Mouse (Mus musculus) lung, postnatal 10 days (tissue): ENCODE measurements around the gene Gbx2.

Experiments
- DNase-seq: peaks from one replicate; pipeline ENCODE4 v3.0.0; 2021

Gbx2 gene

DNA sequence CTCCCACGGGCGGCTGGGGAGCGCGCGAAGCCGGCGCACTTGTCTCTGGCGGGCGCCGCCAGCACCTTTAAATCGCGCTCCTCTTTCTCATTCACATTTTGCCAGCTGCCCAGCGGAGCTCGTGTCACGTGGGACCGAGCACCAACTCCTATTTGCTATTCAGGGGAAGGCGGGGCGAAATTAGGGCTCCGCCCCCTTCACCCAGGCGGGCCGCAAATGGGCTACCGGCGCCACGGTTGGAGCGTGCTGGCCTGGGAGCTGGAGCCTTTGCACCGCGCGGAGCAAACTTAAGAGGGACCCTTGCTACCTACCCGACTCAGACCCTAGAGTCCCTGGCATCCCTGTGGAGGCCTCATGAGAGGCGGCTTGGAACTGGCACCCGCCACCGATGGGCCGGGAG is at the start of gene Gbx2:
Gbx2 (minus strand) TSS at position 60 of the 400 bp plus-strand sequence.
- peak; percentile 71 for DNase-seq

DNA sequence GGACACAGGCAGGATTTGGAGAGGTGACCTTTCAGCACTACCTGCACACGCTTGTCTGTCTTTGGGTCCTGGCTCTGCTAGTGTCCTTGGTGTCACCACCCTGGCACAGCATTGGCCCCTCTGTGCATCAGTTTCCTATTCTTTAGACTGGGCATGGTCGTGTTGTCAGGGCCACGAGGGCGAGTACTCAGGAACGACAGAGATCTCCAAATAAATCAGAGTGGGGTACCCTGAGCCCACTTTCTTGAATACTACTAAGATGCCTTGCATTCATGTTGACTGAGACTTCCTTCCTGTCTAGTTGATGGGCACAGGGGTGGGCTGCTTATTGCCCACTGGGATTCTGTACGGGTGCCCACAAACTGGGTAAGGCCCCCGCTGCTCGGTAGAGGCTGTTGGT is 46.3 kb upstream of the Gbx2 start:
- no peak for DNase-seq

DNA sequence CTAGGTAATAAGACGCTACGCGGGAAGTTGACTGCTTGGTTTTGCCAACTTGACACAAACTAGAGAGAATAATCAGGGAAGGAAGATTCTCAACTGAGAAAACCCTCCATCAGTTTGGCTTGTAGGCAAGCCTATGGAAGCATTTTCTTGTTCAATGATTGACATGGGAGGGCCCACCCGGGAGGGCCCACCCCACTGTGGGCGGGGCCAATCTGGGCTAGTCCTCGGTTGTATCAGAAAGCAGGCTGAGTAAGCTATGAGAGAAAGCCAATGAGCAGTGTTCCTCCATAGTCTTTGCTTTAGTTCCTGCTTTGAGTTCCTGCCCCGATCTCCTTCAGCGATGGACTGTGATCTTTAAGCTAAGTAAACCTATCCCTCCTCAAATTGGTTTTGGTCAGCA is 45.4 kb upstream of the Gbx2 start:
- DNase-seq: no peak

DNA sequence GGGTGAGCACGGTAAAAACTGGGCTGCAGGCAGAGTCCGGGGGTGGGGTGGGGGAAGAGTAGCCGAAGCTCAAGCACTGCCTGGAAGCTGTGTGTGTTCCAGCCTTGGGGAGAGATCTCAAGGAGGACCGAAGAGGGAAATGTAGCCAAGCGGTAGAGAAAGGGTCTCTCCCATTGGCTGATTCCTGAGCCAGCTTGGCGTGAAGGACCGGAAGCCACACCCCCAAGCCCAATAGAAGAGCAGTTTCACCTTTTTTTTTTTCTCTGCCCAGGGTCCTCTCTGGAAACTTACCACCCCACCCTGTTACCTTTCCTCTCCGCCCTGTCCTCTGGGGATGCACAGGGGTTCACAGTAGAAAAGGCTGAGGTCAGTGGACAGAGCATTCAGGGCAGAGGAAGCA is 43.6 kb upstream of the Gbx2 start:
- no peak for DNase-seq

DNA sequence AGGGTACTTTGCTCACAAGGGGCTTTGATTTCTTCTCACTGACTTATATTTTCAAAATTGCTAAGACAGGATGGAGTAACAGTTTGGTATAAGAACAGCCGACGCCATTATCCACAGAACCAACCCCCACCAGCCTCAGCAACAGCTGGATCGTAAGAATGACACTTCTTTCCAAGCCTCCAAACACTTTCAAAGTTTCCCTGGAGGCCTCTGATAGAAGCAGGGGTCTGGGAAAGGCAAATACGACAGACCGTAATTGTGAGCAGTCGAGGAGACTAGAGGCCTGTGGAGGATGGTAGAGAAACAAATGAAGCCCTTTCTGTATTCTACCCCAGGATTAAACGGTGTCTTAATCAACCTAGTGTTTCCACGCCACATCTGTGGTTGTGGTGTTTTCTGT is 40.9 kb upstream of the Gbx2 start:
- DNase-seq: peak; percentile 58

DNA sequence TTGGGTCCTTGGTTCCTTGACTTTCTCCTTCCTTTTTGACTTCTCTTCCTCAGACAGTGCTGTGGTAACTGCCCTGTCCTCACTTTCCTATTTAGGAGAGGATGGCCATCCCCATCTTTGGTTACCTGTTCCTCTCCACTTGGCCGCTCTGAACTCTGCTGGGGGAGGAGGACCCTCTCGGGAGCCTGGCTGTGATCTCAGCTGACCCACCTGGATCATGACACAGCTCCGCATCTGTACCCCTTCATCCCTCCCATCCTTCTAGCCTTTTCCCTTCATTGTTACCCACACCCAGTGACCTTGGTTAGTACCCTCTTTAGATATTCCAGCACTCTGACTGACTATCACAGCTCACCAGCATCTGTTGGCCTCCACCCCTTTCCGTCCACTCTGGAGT is 38.7 kb upstream of the Gbx2 start:
- no peak for DNase-seq

GRCm38 (mm10) chr1:89969072-89969713 is 38.2 kb upstream of the Gbx2 start:
- DNase-seq: no peak

DNA sequence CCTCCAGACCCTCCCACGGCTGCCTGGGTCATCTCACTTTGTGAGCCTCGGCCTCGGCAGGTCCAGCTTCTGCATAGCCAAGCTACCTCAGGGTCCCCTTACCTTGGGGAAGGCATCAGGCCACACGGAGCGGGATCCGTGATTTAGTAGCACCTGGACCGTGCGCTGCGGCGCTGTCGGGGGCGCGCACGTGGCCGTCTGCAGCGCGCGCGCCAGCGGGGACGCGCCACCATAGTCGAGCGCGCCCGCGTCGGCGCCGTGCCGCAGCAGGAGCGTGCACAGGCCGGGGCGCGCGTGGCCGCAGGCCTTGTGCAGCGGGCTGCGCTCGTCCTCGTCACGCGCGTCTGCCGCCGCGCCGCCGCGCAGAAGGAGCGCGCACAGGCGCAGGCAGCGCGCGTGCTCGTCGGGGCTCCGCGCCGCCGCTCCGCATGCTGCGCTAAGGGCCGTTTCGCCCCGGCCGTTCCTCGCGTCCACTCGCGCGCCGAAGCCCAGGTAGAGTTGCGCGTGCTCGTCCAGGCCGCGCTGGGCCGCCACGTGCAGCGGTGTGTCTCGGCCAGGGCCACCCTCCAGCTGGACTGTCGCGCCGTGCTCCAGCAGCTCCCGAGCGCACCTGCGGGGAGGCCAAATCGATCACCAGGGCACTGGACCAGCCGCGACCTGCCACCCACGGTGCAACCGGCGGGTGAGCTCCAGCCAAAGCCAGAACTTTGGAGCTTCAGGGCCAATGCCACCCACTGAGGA is 37.3 kb upstream of the Gbx2 start:
- no peak for DNase-seq

DNA sequence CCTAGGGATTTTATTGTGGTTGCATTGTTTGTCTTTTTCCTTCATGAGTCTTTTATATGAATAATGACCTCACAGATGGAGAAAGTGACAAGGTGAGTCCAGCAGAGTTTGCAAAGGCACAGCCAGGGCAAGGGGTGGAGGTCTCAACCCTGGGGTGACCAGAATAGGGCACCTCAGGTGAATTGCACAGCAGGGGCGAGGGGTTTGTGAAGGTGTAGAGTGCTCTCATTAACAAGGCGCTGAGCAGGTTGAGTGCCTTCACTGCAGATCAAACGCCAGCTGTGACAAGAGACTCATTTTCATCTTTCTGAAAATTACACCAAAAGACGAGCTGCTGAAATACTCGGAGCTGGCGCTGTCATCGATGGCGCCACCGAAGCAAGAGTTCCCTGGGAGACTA is 36.6 kb upstream of the Gbx2 start:
- DNase-seq: no peak

DNA sequence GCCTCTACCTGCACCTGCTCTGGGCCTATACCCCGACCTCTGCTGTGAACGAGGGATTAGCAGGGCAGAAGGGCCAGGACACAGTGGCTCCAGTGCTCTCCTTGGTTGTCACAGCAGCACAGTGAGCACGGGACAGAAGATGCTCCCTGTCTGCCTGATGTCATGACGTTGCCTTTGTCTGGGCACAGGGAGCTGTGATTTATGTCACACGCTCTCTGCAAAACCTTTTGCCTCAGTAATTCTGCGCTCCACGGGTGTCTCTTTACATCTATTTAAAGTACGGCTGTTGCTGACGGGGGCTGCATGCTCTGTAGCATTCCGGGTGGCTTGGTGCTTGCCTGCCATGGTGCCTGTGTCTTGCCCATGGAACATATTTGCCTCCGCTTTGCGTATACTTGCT is 33.4 kb upstream of the Gbx2 start:
- no peak for DNase-seq

GRCm38 (mm10) chr1:89963296-89963695 is 32.3 kb upstream of the Gbx2 start:
- DNase-seq: no peak

DNA sequence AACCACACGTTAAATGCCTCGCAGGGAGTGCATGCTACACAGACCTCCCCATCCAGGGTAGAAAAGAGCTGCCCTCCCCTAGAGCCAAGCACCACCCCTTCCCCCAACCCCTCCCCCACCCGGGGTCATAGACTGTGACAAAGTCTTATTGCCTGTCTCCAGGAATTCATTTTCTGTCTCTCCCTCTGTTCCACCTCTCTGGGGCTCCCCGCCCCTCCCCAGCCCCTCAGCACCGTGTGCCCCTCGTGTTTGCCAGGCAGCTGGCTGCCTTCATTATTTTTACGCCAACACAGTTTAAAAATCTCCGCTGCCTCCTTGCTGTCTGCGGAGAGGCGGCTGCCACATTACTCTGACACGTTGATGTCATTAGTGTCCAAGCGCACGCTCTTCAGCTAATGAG is 31.1 kb upstream of the Gbx2 start:
- DNase-seq: no peak

DNA sequence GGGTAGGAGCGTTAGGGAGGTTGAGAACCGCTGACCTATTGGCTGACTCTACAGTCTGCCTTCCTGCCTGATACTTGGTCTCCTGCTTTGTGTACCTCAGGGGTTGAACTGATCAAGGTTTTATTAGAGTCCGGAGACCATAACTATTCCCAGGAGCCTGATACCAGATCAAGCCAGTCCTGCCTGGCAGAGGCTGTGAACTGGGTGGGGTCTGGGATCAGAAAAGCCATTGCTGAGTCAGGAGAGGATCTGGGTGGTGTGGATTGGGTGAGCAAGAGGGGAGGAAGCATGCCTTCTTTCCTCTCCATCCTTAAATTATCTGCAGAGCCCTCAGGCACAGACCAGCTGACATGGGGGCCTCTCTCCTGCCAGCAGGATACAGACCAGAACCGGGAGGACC is 28.4 kb upstream of the Gbx2 start:
- no peak for DNase-seq

DNA sequence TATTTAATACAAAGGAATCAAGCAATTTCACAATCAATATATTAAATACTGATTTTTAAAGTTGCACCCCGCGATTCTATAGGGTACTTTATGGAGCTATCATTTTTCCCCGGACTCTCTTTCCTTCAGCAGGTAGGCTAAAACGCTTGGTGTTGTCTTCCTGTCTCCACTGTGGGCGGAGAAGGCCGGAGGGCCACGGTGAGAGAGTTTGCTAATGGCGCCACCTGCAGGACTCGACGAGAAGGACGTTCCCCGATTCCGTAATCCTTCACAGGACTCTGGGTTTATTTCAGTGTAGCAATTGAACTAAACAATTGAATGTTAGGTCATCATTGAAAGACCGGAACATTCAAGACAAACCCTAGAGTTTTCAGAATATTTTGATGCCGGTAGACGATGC is 12.2 kb upstream of the Gbx2 start:
- peak; percentile 86 for DNase-seq

DNA sequence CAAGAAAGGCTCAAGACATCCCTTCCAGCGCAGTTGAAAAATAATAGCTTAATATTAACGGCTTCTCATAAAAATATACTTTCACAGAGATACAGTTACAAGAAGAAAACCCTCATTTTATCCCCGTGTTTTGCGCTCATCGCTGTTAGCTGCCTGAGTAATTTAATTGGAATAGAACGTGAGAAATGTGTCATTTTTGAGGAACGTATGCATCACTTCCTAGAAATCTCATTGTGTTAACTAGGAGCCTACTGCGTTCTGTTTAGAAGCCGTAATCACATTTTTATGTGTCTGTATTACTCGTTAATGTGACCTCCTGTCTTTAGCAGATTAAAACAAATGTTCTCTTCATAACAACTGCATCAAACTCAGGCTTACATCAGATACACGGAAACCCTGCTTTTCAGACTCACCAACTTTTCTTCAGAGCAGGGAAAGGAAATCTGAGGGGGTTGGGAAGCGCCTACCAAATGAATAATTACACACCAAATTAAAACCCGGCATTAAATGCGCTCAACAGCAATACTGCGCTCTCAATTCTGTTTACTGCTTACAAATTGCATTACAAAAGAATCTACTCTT is 11.5 kb upstream of the Gbx2 start:
- DNase-seq: no peak

- DNase-seq: no peak
Observed at GRCm38 (mm10) chr1:89941701-89942381, 10.9 kb upstream of the Gbx2 start.

DNA sequence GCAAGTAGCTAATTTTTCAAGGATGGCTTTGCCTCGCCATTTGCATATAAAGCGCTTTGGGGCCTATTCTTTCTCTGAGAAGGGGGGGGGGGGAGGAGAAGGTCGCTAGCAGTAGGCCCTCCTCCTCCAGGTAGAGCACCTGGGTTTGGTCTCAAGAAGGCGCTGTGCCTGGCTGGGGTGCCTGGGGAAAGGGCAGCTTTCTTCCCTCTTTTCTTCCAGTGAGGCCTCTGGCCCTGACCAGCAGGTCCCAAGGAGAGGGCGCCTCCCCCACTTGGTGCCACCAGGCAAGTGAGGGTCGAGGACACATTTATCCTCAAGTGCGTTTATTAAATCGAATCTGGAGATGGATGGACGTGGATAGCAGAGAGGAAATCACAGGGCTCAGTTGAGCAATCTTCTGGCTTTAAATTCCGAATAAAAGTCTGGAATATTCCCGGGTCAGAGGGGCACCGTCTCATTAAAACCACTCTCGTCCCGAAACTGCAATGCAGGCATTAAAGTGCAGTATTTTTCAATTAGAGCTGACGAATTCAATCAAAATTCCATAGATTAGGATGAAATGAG is 10.1 kb upstream of the Gbx2 start:
- DNase-seq: no peak

DNA sequence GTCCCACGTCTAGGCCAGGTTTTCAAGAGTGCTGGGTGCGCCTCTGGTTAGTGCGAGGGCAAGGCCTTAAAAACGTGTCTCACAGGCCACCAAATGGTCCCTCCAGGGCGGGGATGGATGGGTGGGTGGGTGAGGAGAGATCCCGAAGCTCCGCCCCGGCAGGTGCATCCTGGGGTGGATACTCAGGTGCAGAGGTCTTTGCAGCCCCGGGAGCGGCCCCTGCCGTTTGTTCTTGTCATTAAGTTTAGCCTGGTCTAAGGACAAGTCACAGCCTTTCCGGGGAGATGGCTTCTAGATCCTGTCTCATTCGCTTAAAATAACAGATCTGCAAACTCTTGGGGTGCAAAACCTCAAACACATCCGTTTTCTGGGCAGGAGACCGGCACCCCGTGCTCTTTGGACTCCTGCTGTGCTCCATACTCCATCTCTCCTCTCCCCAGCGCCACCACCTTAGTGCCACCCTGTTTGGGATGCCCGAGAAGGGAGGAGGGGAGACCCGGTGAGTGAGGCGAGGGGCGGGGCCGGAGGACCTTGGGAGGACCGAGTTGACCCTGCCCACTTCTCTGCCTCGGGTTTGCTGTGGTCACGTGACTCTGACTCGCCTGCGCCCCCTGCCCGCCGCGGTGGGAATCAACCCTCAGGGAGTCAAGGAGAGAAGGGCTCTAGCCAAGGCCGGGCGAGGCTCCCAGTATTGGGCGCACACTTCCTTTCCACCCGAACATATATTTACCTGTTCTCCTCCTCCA is 9.2 kb upstream of the Gbx2 start:
- DNase-seq: peak; percentile 92

DNA sequence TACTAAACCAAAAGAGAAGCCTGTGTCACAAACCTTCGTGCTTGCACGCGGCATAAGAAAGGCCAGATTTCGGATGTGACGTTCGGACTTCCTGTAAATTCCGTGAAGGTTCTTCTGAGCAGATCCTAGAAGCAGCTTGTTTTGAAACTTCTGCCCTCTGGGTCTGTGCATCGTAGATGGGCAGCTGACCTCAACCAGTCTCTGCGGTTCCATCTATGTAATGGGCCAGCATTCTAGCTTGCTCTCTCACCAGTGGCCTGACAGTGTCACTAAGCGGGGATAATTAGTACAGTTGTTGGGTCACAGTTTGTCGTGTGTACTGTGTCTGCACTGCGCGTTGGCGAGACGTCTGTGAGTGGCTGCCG is 8.6 kb upstream of the Gbx2 start:
- DNase-seq: no peak

DNA sequence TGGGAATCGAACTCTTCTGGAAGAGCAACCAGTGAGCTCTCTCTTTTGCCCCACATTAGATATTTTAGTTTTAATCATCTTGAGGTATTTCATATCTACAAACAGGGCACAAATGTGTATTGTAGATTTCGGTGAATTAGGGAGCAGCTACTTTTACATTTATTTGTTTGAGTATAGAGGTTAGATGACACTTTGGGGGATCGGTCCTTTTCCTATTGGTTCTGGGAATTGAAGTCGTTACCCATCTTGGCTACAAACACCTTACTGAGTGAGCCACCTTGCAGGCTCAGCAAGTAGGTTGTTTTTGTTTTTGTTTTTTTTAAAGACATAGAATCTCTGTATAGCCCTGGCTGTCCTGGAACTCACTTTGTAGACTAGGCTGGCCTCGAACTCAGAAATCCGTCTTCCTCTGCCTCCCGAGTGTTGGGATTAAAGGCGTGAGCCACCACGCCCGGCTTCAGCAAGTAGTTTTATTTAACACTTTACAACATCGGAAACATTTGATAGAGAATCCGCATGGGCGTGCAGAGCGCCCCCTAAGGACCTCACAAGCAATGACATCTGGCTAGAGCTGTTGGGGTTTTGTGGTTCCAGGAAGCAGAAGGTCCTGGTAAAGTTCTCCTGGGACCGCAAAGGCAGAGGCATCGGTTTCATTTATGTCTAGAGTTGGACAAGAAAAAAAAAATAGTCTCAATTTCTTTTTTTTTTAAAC is 8.1 kb upstream of the Gbx2 start:
- no peak for DNase-seq

DNA sequence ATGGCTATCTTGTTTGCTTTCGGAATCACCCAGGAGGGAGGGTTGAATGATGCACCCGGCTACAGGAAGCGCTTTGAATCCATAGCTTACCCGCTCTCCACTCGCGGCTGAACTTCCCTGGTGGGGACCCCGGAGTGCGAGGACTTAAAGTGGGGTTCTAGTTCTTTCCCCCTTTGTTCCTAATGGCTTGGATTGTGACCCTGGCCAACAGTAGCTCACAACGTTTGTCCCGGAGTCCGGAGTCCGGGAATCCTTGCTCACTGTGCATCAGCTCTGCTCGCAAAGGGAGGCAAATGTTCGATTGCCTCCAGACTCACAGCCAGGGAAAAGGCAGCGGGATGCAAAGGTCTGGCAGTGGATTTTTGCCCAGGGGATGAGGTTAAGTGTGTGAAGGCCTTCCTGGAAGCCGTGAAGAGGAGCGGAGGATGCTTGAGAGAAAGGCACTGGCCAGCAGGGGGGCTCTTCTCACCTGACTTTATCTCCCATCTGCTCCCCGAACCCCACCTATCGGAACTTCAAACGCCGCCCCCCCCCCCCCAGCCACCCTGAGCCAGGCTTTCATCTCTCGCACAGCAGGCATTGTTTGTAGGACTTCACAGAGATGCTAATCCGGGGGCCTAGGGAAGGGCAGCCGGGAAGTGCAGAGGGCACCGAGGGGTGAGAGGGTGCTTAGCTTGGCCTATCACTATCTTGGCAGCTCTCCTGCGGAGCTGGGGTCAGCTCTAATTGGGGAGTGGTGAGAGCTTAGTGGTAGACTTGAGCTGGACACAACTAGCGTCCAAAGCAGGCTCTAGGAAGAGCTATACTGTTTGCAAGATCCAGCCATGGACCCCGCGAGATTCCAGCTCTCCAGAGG is 4.7 kb upstream of the Gbx2 start:
- no peak for DNase-seq
